Mouse (Mus musculus) embryo, embryonic 11 days (tissue): ENCODE measurements around the gene Esrrb.

Experiments
- DNase-seq: peaks from one replicate; pipeline ENCODE4 v3.0.0-alpha.2; 2015

The Esrrb gene

GRCm38 (mm10) chr12:86422166-86422910 lies 61.4 kb downstream of the Esrrb start:
- no peak for DNase-seq

DNA sequence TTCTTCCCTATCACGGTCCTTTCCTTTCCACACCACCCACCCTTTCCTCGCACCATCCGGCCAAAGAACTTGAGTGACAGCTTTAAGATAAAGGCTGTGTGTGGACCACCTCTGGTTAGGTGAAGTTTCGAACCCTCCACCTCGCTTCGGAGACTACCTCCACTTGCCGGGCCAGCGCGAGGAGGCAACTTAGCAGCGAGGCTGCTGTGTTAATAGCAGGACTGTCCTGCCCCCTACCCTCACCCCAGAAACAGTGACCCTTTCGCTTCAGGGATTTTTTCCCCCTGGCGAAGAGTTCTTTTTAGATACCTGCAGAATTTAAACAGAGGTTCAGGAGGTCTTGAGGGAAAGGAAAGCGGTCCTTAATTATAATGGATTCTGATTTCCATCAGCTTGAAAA lies 62.2 kb downstream of the Esrrb start:
- no peak for DNase-seq

DNA sequence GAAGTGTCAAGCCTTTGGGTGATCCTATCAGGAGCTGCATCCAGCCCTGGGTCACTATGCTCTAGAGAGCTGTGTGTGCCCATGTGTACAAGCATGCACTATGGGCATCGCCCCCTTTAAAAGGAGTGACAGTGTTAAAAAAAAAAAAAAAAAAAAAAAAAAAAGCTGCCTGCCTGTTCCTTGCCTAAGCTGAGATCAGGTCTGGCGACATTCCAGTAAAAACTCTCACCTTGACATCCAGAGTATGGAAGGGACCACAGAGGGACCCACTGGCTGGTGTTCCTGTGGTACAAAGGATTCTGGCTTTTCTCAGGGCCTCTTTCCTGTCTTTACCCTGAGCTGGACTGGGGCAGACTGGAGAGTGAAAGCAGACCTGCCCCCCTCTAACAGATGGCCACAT lies 66.7 kb downstream of the Esrrb start:
- DNase-seq: no peak

DNA sequence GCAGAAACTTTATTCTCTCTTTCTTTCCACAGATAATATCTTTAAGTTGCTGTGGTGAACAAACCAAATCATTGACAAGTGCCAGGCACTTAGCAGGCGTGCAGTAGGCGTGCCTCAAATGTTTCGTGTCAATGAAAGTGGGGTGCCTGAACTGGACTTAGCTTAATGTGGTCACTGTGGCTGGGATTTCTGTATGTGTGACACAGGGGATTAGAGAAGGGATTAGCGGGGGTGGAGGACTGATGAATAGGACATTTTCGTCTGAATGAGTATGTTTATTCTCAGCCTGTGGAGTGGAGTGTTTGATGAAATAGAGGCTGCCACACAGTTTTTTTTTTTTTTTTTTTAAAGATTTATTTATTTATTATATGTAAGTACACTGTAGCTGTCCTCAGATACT lies 70.8 kb downstream of the Esrrb start:
- DNase-seq: no peak

DNA sequence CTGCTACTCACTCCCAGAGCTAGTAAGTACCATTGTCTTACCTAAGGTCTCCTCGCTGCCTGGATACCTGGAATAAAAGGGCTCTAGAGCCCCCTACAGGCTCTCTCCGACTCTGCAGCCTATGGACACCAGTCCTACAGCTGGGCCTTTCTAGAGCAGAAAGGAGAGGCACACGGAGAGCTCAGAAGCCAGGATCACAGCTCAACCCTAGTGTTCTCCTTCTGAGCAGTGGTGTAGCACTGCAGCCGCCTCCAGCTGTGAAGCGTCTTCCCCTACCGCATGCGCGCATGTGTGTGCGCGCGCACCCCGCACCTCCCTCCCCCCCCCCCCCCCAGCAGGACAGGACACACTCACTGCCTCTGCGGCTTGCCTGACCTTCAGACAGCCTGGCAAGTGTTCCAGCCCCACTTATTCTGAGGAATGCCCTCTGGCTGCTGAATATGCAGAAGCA lies 72.5 kb downstream of the Esrrb start:
- DNase-seq: peak; percentile 88

- DNase-seq: no peak
Measured at GRCm38 (mm10) chr12:86435651-86436050, 74.7 kb downstream of the Esrrb start.

- DNase-seq: no peak
Measured at GRCm38 (mm10) chr12:86450848-86451247, 89.9 kb downstream of the Esrrb start.

DNA sequence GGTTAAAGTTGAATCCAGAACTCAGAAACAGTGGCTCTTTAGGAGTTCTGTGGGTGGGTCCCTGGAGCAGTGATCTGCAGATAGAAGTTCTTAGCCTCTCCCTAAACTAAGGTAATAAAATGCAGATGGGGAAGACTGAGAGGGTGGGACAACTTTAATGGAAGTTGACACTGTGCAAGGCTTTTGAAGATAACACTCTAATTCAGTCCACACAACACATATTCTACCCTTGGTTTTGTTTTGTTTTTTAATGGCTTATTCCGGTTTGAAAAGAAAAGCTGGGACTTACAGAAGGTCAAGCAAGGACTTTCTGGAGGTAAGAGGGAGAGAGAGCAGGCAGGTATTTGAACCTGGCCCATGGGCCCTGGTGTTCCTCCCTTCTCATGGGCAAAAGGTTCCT lies 94.1 kb downstream of the Esrrb start:
- DNase-seq: no peak

DNA sequence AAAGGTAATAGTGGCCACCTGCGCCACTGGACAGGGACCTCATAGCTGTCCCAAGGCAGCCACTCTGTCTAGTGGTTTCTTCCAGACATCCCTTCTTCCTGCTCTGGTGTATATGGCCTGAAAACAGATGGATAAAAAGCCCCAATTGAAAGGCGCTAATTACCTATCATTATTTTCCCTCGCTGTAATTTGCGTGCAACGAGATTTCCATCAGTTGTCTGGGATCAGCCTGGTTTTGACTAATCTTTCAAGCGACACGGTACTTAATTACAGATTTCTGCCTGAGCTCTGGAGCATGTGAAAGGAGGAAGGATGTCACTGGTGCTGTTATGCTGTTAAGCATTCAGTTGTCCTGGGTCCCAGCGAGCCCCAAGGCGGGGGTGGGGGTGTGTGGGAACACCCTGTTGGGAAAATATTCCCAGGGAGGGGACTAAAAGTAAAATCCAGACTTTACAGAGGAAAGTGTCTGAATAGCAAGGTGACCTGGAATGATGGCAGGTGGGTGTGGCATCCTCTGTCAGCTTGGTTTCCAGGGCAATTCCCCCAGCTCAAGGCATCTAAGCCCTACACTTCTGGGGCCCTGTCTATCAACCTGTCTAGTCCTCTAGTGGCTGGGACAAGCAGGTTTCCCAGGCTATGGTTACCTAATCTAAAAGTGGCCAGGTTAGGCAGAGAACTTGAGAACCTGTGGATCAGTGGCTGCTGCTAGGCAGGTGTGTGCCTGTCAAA lies 102.0 kb downstream of the Esrrb start:
- no peak for DNase-seq

- DNase-seq: no peak
Measured at GRCm38 (mm10) chr12:86464385-86464784, 103.5 kb downstream of the Esrrb start.

DNA sequence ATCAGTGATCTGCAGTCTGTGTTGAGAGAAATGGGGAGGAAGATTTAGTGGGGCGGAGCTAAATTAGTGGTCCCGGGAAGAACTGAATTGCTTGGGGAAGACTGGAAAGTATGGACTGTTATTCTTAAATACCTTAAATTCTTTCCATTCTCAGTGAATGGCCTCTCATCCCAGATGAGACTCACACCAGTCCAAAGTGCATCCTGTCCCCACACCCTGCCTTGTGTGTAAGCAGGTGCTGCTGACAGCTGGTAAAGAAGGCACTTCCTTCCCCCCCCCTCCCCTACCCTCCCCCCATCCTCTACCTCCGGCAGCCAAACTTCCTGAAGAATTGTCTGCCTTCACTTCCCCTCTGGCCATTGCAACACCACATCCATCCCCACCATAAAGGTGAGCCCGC lies 105.3 kb downstream of the Esrrb start:
- DNase-seq: no peak

DNA sequence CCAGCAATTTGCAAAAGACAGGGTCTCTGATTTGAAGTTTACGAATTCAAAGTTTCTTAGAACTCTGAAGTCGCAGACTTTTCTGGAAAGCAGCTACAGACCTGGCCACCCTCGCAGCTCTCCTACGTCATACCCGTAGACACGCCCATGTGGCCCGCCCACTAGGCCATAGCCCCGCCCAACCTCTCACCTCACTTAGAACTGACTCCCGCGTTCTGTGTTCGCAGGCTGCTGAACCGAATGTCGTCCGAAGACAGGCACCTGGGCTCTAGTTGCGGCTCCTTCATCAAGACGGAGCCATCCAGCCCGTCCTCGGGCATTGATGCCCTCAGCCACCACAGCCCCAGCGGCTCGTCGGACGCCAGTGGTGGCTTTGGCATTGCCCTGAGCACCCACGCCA lies 109.0 kb downstream of the Esrrb start:
- no peak for DNase-seq

GRCm38 (mm10) chr12:86470912-86471311 lies 110.0 kb downstream of the Esrrb start:
- DNase-seq: no peak

GRCm38 (mm10) chr12:86473630-86474029 lies 112.7 kb downstream of the Esrrb start:
- DNase-seq: no peak

DNA sequence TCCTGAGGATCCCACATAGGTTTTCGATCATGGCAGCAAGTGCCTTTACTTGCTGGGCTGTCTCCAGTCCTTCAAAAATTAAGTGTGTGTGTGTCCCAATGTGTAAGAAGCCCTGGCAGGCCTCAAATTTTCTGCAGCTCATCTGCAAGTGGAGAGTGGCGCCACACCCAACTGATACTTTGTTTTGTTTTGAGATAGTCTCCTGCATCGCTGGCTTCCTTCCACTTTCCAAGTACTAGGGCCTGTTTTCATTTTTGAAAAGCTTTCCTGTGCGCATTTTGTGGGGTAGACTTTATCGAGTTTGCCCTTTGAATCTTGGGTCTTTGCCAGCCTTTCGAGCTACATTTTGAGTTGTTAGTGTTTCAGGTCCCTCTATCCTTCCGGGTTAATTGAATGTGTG lies 115.1 kb downstream of the Esrrb start:
- DNase-seq: no peak

GRCm38 (mm10) chr12:86478908-86479307 lies 118.0 kb downstream of the Esrrb start:
- no peak for DNase-seq

- no peak for DNase-seq
Measured at GRCm38 (mm10) chr12:86482029-86482428, 121.1 kb downstream of the Esrrb start.

DNA sequence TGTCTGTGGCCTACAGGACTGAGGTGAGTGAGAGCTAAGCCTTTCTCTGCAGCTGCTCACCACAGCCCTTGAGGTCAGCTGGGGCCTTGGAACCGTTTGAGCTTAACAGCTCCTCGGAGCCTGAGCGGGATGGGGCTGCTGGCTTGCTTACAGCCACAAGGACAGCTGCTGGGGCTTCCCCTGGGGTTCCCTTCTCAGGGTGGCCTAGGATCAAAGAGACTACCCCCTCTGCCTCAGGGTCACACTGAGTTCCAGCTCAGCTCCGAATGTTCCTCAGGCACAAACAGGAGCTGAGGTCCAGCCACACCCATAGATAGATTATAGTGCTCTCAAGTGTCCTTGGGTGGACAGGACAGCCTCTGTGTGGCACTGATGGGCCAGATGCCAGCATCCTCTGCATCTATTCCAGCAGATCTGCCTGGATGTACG lies 122.5 kb downstream of the Esrrb start:
- peak; percentile 31 for DNase-seq

GRCm38 (mm10) chr12:86488005-86488404 lies 127.1 kb downstream of the Esrrb start:
- DNase-seq: no peak

- no peak for DNase-seq
Measured at GRCm38 (mm10) chr12:86490052-86490451, 129.1 kb downstream of the Esrrb start.

DNA sequence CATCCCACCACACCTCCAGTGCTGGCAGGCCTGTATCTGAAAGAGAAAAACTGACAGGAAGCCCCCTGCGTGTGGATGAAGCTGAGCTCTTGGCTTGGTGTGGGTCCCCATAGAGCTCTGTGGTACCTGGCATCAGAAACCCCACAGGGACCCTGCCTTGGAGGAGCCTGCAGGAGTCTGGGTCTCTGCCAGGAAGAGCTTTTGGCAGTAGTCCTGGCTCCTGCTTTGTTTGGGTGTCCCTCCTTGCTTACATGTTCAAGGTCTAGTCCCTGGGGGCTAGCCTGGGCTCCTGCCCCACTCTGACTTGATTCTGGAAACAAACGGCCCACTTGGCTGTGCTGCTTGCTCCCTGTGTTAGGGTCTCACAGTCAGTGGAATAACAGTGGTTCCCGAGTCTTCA lies 130.6 kb downstream of the Esrrb start:
- no peak for DNase-seq

DNA sequence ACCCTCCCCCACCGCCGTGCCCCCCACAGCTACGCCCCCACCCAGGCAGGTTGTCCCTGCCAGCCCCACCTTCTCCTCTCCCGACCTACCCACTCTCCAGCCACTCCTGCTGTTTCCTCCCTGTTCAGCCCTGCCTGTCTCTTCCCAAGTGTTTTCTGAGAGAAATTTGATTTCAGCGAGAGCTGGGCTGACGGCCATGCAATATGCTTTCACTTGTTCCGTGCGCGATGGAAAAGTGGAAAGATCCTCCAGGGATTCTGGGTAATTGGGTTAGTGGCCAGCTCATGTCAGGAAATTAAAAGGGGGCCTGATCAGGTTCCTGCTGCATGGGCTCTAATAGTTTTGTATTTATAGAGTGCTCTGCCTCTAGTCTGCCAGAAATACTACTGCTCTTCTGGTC lies 131.9 kb downstream of the Esrrb start:
- DNase-seq: peak; percentile 34

DNA sequence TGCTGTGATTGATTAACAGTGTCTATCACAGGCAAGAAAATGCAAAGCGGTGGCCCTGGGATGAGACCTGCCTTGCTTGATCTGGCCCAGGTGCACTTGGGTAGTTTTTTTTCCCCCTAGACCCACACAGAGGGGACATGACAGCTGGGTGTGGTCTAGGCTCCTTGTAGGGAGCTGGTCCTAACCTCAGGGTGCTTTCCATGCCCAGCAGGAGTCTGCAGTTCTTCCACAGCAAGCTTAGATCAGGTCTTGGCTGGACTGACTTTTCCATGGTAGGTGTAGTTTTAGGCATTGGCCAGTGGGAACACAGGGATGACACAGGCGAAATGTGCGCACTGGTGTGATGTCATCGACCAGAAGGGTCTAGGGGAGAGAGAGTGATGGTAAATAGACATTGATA lies 136.2 kb downstream of the Esrrb start:
- no peak for DNase-seq

GRCm38 (mm10) chr12:86498765-86499164 lies 137.8 kb downstream of the Esrrb start:
- no peak for DNase-seq

DNA sequence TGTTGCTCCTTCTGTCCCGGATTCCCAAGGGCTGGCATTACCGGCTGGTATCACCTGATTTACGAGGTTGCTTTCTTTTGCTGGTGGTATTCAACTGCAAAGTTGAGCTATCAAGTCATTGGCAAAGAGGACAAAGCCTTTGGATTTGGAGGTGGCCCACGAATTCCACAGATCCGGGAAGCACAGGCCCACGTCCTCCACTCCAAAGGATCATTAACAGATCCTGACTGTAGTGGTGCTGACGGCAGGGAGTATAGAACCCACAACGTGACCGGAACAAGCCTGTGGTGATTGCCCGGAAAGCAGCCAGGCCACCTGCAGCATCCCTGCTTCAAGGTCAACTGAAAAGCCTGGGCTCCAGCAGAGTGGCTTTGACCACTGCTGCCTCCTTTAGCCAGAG lies 140.8 kb downstream of the Esrrb start:
- DNase-seq: no peak
